Mouse (Mus musculus): ENCODE measurements at regions not wholly inside any gene's neighbourhood (a gene's known extent, or its start where the extent isn't known, plus 50 kb on each side); places are given as distances from the start of the nearest gene placed in this dataset.

GRCm38 (mm10) chr13:44347662-44348061, 381.6 kb upstream of the Jarid2 start:
- TF ChIP-seq CTCF (IDR thresholded peaks at IDR 0.05; ENCODE audit: low read depth) (no peak), EP300 (IDR thresholded peaks at IDR 0.05; ENCODE audit: low read depth) (no peak)
